Mouse (Mus musculus) monocyte, adult 5-6 weeks (primary cell): ENCODE measurements at regions not wholly inside any gene's neighbourhood (a gene's known extent, or its start where the extent isn't known, plus 50 kb on each side); places are given as distances from the start of the nearest gene placed in this dataset.
A peak's percentile ranks its signal among the peaks of the same experiment; 100 is the strongest.

Source experiments
- ATAC-seq: fragments of 153-309, 156-312 bp; replicated peaks from 2 replicates; pipeline ENCODE4 v1.8.0; 2017; ENCODE audit warnings: mild to moderate bottlenecking; ENCODE audit not compliant: low TSS enrichment, insufficient number of reproducible peaks, severe bottlenecking, poor library complexity, low FRiP score

DNA sequence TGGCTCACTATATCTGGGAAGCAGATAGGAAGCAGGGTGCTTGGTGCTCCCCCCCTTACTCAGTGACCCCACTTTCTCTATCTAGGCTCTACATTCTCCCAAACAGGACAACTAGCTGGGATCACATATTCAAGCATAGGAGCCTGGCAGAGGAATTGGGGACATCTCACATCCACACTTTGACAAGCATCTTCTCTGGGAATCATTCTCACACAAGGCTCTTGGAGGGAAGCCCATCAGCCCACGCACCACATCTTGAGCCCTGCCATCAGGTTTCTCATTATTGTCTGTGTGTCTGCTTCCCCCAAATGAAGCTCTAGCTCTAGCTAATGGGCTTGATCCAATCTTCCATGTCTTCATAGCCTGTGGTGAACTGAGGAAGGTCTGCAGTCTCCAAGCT, 362.4 kb upstream of the Xylt1 start:
- no peak for ATAC-seq

DNA sequence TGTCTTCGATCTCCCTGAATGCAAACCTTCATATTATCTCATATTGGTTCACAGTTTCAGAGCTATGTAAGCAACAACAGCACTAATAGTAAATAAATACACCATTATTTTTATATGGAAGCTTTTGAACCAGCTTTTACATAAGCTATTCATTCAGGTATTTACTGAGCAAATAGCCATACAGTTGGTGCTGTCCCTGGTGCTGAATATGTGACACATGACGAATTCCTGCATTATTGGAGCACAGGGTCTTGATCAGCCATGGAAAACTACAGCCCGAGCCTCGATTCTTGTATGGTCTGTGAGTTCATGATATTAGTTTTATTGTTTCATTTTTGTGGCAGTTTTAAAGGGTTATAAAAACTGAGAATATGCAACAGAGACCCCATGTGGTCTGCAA, 359.1 kb upstream of the Xylt1 start:
- ATAC-seq, result no peak

DNA sequence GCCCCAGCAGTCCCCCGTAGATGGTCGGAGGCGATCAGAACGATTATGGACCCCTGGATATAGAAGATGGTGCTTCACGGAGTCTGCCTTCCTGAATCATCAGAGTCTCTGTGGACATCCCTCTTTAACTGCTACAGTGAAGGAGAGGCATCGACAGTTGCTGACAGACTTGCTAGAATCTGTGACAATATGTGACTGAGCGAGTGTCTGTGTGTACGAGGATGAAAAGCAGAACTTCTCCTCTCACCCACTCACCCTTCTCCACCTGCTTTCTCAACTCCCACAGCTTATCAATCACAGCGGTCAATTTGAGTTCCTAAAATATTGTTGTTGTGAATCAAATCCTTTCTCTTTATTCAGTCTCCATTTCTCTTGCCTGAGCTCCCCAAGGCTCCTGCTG, 335.9 kb upstream of the Xylt1 start:
- no peak for ATAC-seq

DNA sequence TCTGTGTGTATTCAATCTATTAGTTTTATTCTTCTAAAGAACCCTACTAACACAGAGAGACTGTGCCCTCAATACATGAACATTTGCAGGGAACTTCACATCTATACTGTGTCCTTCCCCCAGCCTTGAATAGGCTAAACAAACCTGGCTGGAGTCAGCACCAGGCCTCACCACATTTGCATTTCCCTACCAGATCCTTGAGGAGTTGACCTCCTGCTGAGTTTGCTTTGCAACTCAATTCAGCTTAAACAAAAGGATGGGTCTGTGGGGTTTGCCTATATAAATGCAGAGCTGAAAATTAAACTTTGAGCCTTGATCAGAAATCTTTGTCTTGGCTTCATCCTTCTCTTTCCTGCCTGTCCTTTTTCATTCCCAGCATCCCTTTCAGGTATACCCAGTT, 331.5 kb upstream of the Xylt1 start:
- no peak for ATAC-seq

DNA sequence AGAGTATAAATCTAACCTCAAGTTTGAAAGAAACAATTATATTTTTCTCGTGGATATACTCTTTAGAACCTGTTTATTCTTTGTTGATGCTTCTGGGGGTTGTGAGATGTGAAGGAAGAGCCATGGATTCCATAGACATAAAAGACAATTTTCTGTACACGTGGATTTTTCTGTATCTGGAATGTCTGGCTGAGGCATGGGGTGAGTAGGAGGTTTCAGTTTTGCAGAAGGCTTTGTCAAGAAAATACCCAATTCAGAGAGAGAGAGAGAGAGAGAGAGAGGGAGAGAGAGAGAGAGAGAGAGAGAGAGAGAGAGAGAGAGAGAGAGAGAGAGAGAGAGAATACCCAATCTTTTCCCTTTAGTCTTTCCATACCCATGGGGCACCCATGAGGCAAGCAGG, 315.0 kb upstream of the Xylt1 start:
- ATAC-seq, result no peak

DNA sequence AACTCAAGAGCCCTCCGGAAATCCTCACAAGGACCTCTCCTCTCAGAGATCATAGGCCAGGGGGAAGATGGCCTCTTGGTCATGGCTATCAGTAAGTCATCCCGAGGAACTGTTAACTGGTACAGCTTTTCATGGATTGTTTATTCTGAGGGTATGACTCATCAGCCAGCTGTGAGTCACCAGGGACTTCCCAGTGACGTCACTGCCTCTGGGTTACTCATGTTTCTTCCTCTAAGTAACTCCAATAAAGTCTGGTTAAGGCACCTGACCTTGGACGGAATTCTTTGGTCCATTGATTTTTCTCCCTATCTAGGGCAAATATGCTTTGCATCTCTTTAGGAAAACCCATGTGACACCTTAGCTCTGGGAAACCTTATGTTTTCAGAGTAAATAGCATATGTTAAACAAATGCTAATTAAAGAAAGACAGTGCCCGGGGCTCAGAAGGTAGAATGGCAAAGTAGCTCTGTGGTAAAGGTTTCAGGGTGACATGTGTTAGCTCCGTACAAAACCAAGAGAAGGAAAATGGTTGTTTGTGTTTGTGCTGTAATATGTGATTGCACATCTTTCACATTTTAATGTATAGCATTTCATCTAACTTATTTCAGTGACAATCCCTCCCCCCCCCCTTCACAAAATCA, 289.7 kb upstream of the Xylt1 start:
- ATAC-seq, result no peak

DNA sequence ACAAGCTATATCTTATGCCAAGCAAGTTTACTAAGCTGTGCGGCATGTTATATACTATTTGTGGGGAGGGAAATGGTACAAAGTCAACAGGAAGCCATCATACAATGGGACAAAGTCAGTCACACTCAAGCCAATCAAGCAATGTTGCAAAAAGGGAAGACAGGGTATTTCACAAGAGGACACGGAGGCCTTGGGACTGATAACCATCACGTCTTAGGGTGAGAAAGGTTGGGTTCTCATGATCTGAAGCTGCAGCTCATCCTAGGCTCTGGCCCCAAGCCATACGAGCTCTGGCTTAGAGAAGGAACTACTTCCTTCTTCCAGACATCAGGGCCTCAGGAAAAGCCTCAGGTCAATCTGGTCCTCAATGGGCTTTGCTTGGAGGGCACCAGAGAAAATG, 287.9 kb upstream of the Xylt1 start:
- no peak for ATAC-seq

DNA sequence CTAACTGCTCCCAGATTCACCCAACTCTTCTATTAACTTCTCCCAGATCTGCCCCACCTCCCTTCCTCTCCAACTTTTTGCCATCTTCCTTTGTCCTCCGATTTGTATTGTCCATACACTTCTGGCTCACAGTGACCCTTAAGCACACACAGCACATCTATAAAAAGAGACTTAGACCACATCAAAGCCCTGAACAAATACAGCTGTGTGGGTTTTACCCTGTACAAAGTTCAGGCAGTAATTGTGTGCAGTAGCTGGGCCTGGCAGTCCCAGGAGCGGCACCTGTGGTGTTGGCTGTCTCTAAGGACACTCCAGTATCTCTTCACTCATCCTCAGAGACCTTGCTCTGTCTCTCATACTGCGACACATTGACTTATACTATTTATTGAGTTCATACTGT, 283.2 kb upstream of the Xylt1 start:
- no peak for ATAC-seq

DNA sequence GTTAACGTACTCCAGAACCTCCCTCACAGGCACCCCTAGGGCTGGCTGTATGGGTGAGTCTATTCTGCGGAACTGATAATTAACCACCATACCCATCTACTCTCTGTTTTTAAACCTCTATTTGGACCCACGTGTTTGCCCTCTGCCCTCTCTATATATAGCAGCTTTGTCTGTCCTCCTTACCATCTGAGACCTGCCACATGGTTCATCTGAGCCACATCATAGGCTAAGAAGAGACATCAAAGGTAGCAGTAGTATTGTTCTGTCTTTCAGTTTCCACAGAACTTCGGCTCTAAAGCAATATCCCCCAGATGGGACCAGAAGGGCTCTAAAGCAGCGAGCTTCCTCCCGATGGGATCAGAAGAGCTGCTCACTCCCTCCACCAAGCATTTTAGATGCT, 281.7 kb upstream of the Xylt1 start:
- no peak for ATAC-seq

DNA sequence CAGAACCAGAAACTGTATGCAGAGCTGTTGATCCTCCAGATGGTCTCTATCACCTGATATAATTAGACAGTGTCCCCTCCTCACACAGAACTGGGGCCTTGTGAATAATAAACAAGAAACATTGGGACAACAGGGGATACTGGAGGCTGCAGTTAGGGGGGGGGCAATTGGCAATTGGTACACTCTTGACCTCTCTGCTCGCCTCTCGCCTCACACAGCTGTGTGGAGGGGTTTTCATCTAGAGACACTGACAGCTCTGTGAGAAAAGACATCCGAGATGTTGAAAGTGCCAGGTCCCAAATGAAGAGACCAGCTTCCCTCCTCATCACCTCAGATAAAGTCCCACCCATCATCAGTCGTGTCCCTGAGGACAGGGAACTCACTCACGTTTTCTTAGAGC, 277.7 kb upstream of the Xylt1 start:
- no peak for ATAC-seq

DNA sequence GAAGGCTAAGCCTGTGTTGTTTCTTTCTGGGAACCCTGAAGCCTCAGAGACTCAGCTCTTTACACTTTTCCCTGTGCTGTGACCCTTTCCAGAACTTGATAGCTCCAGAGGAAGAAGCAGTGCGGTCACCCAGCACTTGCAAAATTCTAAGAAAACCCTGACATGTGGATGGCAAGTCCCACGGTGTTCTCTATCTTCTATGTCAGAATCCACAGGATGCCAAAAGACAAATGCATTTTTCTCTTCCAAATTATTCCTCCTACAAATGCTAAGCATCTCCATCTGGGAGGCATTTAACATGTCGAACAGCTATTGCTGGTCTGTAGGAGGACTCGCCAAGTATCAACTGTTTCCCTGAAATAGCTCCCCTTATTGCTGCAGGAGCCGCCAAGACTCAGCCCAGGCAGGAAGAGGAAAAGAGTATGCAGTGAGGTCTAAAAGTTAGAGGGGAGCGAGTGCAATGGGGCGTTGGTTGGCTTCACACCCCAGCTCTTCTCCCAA, 274.0 kb upstream of the Xylt1 start:
- no peak for ATAC-seq

DNA sequence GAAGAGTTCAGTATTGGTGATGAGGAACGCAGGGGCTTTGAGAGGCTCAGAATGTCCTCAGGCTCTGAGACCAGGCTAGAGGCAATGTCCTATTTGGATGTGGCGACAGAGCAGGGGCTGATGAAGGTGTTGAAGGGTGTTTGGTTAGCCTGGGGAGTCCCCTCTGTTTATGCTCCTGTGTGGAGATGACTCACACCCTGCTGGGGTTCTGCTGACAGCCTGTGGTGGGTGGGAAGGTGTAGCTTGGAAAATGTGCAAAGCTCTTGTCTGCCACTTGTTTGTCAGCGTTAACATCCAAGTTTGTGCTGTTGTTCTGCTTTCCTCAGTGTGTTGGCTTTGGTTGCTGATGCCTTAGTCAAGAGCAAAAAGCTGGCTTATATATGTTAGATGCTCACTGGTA, 272.4 kb upstream of the Xylt1 start:
- ATAC-seq, result no peak

DNA sequence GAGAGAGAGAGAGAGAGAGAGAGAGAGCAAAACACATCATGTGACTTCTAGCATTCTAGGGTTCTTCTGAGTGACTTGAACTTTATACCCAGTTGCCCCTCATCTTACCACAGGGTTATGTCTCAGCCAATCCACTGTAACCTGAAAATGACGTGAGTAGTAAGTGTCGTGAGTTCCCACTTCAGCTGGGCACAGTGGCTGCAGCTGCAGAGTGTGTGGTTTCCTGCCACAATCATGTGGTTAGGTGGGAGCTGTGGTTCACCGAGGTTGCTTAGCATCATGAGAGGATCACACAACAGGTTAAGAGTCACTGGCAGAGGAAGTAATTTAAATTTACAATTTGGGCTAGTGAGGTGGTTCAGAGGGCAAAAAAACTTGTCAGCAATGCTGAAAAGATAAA, 253.1 kb upstream of the Xylt1 start:
- ATAC-seq, result 0 out of 2 replicates have a peak, but pooled peaks have one; percentile 40

DNA sequence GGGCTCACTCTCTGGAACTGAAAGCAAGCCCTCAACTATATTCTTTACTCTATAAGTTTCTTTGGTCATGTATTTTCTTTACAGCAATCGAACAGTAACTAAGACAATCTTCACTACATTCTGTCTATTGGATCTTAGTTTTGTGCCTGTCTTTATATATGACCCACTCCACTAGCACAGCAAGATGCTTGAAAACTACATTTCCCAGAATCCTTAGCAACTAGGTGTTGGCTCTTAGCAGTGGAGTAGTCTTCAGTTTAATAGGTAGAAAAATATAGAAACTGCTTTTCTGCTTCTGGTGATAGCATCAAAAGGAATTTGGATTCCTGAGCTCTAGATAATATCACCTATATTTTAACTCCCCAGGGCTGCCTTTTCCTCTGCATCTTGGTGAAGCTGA, 245.9 kb upstream of the Xylt1 start:
- ATAC-seq, result no peak

DNA sequence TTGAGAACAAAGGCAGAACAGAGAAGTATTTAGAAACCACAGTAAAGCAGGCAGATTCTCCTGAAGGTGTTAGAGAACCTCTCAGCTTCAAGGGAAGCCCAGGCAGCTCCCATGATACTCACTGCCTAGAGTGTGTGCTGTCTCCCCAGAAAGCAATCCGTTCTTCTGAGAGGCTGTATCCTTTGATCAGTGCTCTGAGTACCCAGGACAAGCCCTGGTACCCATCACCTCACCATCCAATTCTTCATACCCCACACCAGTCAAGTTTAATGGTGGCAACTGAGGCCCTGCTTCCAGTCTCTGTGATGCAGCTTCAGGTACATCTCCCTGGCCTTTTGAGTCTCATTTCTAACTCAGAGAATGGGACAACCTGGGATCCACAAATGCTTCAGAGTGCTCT, 242.1 kb upstream of the Xylt1 start:
- no peak for ATAC-seq

DNA sequence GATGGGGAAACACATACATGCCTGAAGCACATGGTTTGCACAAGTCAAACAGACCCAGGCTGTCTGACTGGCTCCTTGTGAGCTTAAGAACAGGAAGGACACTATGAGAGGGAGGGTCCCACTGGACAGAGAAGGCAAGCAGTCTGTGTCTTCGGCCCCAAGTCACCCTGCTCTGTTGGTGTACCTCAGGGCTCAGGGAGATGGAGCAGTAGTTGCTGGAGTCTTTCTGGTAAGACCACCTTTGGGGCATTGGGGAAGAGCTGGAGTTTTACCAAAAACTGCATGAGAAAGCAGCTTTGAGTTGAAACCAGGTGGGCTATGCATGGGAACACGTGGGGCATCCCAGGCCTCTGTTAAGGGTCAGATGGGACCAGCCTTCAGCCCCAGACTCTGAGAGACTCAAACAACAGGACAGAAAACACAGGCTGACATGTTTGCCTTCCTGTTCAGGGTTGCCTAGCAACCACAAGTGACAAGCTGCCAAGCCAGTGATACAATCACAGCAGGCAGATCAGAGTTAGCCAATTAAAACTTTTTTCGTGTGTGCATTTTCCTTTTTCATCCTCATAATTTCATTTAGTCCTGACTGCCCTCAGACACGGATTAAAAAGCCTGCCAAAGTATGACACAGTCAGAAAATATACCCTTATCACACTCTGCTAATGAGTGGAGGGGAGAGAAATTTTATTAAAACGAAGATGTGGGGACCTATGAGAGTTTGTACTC, 241.4 kb upstream of the Xylt1 start:
- no peak for ATAC-seq

DNA sequence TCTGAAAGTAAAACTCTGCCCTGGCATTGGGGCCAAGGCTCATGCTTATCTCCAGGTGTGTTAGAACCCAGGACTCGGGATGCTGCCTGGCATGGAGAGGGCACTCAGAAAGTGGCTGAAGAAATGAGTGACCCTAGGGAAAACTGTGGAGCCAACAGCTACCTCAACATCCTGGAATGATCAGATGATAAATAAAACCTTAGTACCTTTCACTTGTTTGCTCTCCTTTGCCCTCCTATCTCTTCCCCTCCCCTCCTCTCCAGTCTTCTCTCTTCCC, 240.9 kb upstream of the Xylt1 start:
- no peak for ATAC-seq

DNA sequence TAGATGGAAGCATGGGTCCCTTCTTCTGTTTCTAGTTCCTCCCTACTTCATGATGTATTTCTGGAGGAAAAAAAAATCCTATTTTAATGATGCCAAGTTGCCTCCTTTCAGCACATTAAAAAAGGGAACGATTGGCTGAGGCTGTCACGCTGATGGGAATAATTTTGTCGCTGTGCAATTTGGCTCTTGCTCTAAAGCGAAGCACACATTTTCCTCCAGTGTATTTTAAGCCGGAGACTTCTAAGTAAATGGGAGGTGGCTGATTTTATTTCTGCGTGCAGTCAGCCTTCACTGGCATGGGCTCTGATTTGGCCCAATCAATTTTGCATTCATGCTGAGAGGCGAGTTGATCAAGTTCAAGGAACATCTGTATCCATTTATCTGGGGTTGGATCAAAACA, 234.0 kb upstream of the Xylt1 start:
- ATAC-seq, result no peak

DNA sequence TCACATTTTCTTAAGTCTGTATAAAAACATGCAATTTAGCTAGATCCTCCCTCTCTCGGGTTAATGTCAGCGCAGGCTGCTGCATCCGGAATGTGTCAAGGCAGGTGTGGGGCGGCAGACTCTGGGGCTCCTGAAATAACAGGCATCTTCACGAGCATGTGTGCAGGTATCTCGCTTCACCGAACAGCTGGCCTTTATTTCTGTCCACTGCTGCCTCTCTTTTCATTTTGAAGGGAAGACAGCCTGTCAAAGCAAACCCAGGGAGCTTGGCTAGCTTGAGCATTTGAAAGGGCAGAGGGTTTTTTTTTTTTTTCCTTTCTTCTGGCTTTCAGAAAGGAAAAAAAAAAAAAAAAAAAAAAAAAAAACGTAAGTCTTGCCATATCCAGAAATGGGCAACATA, 230.4 kb upstream of the Xylt1 start:
- no peak for ATAC-seq

DNA sequence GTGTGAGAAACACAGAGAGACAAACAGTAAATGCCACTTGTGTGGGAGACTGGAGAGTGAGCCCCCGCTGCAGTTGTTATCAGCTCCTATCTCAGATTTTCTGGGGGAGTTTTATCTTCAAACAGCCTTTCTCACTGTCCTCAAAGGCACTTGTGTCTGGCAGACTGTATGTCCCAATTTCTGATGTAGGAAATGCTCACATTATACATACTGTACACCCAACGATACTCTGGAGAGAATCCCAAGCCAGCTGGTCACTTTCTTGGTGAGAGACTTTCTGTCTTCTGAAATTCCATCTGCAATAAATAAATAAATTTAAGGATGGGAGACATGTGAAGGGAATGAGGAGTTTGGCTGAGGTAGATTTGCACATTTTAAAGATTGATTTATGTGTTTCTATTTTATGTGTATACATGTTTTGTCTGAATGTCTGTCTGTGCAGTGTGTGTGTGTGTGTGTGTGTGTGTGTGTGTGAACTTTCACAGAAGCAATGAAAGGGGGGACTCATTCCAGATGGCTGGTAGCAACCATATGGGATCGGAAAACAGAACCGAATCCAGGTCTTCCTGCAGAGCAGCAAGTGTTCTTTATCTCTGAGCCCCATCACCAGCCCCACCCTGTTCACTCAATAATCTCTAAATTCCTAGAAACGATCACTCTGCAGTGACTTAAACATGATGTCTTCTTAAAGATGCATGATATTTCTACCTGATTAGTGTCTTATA, 226.8 kb upstream of the Xylt1 start:
- no peak for ATAC-seq
